Mouse (Mus musculus) cerebellum, adult 2 months (tissue): ENCODE results near the gene Syne2.

Source experiments
- CTCF ChIP-seq: fragments of 200-500 bp; IDR thresholded peaks from 2 replicates; pipeline ENCODE4 v1.5.1; 2011; ENCODE audit warnings: low read depth, mild to moderate bottlenecking, control low read depth, low read length, moderate library complexity, borderline replicate concordance; ENCODE audit not compliant: insufficient read depth
- POLR2A ChIP-seq: fragments of 200-500 bp; IDR thresholded peaks from 2 replicates; pipeline ENCODE4 v1.6.1; 2011; ENCODE audit warnings: low read length, control low read depth, borderline replicate concordance; ENCODE audit not compliant: insufficient read depth

DNA sequence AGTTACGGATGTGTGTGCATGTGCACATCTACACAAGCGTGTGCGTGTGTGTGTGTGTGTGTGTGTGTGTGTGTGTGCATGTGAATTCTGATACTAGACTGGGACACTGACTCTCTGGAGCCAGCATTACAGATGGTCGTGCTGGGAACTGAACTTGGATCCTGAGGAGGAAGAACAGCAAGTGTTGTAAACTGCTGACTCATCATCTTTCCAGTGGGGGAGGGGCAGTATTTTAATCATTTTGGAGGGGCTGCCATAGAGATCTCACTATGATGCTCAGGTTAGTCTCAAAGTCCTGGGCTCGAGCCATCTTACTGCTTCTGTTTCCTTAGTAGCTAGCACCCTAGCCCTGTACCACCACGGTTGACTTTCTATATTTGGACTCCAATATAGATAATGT, 5.5 kb downstream of the Syne2 start:
- TF ChIP-seq CTCF (no peak), POLR2A (no peak)
